Mouse (Mus musculus) heart, embryonic 15.5 days (tissue): ENCODE results near the gene Nfam1. TPM values are rescaled to one million over a fixed set of nuclear protein-coding genes. Genes with fewer than 3 reads are reported as not detected.
A peak's percentile ranks its signal among the peaks of the same experiment; 100 is the strongest.

Source experiments
- ATAC-seq: fragments of 200-750 bp; cut with Nextera tagmentation; replicated peaks from 2 replicates; pipeline ENCODE4 v1.8.0; 2017; ENCODE audit warnings: low read depth, moderate TSS enrichment; ENCODE audit not compliant: insufficient number of reproducible peaks, insufficient read depth, low FRiP score
- H3K27ac ChIP-seq: fragments of 300-500 bp; sonication (generic); 2 replicates; pipeline ENCODE4 v1.5.1; 2015; ENCODE audit warnings: mild to moderate bottlenecking, inconsistent platforms
- H3K27me3 ChIP-seq: fragments of 300-500 bp; sonication (generic); 2 replicates; pipeline ENCODE4 v1.6.1; 2015; ENCODE audit warnings: inconsistent platforms
- H3K36me3 ChIP-seq: fragments of 300-500 bp; sonication (generic); 2 replicates; pipeline ENCODE4 v1.6.1; 2015; ENCODE audit warnings: mild to moderate bottlenecking, inconsistent platforms
- H3K4me1 ChIP-seq: fragments of 300-500 bp; sonication (generic); replicated peaks from 2 replicates; pipeline ENCODE4 v1.6.1; 2015; ENCODE audit warnings: inconsistent platforms
- H3K4me2 ChIP-seq: fragments of 300-500 bp; sonication (generic); 2 replicates; pipeline ENCODE4 v1.6.1; 2015; ENCODE audit warnings: inconsistent platforms, mild to moderate bottlenecking, moderate library complexity
- H3K4me3 ChIP-seq: fragments of 300-500 bp; sonication (generic); 2 replicates; pipeline ENCODE4 v1.5.1; 2015; ENCODE audit warnings: mild to moderate bottlenecking, inconsistent platforms
- H3K9ac ChIP-seq: fragments of 300-500 bp; sonication (generic); 2 replicates; pipeline ENCODE4 v1.6.1; 2015; ENCODE audit warnings: mild to moderate bottlenecking, inconsistent platforms
- H3K9me3 ChIP-seq: fragments of 300-500 bp; sonication (generic); replicated peaks from 2 replicates; pipeline ENCODE4 v1.6.1; 2016; ENCODE audit warnings: inconsistent platforms
- WGBS: fragments of 180-500 bp; shearing (Covaris S2); methylation state at CpG from one replicate; pipeline ENCODE4 v1.1.7; 2015; ENCODE audit warnings: mixed read lengths; 5-methylcytosine and 5-hydroxymethylcytosine counted together
- polyA plus RNA-seq: library from polyadenylated mRNA; unstranded; fragments of >200 nt; fragmentation: Nextera tagmentation; extraction: Ambion mirVana; gene quantifications from 2 replicates; pipeline ENCODE4 v1.2.1, GENCODE M21; 2015

The Nfam1 gene
- polyA plus RNA-seq, 1 experiment from 2014 or later, result 1.8 TPM

DNA sequence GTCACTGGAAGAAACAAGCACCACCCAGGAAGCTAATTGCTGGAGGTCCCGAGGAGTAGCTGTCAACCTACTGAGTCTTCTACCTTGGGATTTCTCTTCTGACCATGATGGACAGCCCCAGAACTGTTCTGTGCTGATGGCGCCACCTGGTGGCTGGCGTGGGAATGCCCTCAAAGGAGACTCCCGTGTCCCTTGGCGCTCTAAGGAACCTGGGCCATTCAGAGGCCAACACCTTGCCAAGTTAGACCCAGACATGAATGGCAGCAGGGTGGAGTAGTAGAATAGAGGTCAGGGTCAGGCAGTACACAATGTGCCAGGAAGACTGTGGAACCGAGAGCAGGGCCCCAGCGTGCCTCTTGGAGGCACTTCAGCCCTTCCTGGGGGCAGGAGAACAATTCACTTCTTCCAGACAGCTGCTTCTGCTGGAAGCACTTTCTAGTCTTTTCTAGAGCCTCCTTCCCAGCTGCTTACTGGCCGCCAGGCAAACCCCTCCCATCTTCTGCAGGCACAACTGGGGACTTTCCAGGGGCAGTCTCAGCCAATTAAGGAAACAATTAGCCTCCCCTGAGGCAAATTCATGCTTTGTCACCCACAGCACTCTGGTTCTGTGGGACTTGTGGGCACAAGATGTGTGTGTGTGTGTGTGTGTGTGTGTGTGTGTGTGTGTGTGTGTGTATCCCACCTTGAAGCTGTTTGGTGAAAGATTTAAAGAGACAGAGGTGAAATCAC is 4.8 kb upstream of the Nfam1 start:
- peak overlapping the region; percentile 50 for H3K27ac ChIP-seq
- H3K4me1 ChIP-seq, result peaks cover 64% of the 10 kb centered on the region
- H3K9ac ChIP-seq, result no peak overlapping the region
- H3K4me3 ChIP-seq, result no peak overlapping the region
- H3K4me2 ChIP-seq, result no peak overlapping the region
- 5% methylated on average over 8 of the region's 8 CpGs for WGBS
- no peaks in the 10 kb centered on the region for H3K9me3 ChIP-seq
- ATAC-seq, result peak; percentile 32; the same call in 1 of the 2 replicates
- H3K27me3 ChIP-seq, result peaks cover 25% of the 10 kb centered on the region
- H3K36me3 ChIP-seq, result no peaks in the 10 kb centered on the region

GRCm38 (mm10) chr15:83036900-83037519 is 3.9 kb upstream of the Nfam1 start:
- no peak overlapping the region for H3K9ac ChIP-seq
- H3K4me1 ChIP-seq, result peaks cover 63% of the 10 kb centered on the region
- no peaks in the 10 kb centered on the region for H3K9me3 ChIP-seq
- H3K4me2 ChIP-seq, result no peak overlapping the region
- 38% methylated on average over 14 of the region's 14 CpGs for WGBS
- peak; percentile 63 for ATAC-seq
- H3K27ac ChIP-seq, result peak overlapping the region; percentile 50
- H3K4me3 ChIP-seq, result no peak overlapping the region
- H3K27me3 ChIP-seq, result peaks cover 30% of the 10 kb centered on the region
- no peaks in the 10 kb centered on the region for H3K36me3 ChIP-seq

- no peak overlapping the region for H3K4me2 ChIP-seq
- peaks cover 63% of the 10 kb centered on the region for H3K4me1 ChIP-seq
- H3K4me3 ChIP-seq, result no peak overlapping the region
- no peak overlapping the region for H3K9ac ChIP-seq
- H3K27ac ChIP-seq, result no peak overlapping the region
- H3K9me3 ChIP-seq, result no peaks in the 10 kb centered on the region
- no peak for ATAC-seq
- WGBS, result 56% methylated on average over 7 of the region's 7 CpGs
- H3K36me3 ChIP-seq, result no peaks in the 10 kb centered on the region
- H3K27me3 ChIP-seq, result peaks cover 33% of the 10 kb centered on the region
Observed at GRCm38 (mm10) chr15:83036089-83036488, 3.0 kb upstream of the Nfam1 start.

DNA sequence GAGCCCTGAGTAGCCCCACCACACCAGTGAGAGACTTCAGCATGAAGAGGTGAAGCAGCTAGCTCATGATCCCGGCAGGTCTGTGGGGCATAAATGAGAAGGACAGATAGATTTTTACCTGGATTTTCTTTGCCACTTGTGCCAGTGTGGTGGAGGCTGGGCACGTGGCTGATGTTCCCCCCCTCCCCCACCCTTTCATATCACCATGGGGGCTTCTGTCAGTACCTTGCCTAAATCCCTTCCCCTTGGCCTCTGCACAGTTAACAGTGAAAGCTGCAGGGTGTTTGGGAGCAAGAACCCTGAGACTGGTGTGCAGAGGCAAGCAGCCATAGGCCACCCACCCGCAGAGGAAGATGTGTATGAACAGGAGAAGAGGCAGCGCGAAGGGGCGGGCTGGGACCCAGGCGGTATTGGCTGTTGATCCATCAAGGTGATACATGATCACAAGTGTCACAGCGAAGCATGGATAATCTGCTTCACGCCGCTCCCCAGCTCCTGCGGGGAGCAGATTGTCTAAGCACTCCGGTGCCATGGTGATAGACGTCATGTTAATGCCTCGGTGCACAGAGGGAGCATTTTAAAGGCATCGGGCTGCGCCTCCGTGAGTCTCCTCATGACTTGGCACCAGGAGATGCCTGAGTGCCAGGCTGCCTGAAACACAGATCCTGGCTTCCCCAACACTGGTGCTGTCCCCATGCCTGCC is 1.3 kb upstream of the Nfam1 start:
- Histone ChIP-seq H3K4me2 (peak overlapping the region; percentile 38), H3K27ac (no peak overlapping the region), H3K9ac (peak overlapping the region; percentile 15), H3K36me3 (no peaks in the 10 kb centered on the region), H3K4me3 (0 out of 2 replicates have a peak overlapping the region, but pooled peaks have one; percentile 9), H3K4me1 (peaks cover 67% of the 10 kb centered on the region), H3K27me3 (peaks cover 33% of the 10 kb centered on the region), H3K9me3 (no peaks in the 10 kb centered on the region)
- 17% methylated on average over 17 of the region's 17 CpGs for WGBS
- ATAC-seq, result no peak

- Histone ChIP-seq H3K36me3 (no peaks in the 10 kb centered on the region), H3K9me3 (no peaks in the 10 kb centered on the region), H3K4me3 (no peak overlapping the region), H3K9ac (no peak overlapping the region), H3K27ac (no peak overlapping the region), H3K27me3 (peaks cover 51% of the 10 kb centered on the region), H3K4me1 (peaks cover 49% of the 10 kb centered on the region), H3K4me2 (no peak overlapping the region)
- 57% methylated on average over 4 of the region's 4 CpGs for WGBS
- ATAC-seq, result no peak
Observed at GRCm38 (mm10) chr15:83030884-83031283, 2.2 kb downstream of the Nfam1 start.

DNA sequence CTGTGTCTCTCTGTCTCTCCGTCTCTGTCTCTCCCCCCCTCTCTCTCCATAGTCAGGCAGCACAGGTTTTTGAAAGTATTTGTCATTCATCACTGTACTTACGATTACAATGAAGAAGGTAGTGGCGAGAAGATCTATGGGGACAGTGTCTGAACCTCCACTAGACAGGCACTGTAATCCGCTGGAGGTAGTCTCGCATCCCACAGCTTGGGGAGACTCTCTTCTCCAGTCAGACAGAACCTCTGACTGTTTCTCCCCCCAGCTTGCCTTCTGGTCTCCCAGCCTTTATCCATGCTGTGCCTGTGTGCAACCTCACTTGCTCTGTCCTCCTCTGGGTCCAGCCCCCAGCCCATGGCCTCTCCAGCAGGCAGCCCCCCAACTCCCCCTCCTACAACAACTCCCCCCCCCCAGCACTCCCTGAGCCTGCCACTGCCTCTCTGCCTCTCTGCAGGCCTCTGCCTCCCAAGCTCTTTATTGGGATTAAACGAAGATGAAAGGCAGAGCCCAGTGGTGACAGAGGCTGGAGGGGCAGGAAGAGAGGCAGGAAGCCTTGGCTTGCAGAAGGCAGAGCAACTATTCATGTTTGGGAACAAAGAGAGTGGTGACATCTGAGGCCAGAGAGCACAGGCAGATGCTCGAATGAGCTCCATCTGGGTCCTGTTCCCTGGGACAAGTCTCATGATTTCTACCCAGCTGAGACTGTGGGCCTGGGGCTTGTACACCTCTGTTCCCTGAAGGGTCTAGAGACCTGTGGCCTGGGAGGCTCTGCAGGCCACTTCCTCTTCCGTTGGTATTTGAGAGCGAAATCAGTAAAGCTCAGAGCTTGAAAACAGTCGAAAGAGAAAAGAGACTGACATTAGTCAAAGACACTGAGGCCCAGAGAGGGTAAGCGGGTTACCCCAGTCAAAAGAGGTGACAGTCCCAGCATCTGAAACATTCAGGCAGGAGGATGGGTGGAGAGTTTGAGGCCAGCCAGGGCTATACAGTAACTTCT is 3.1 kb downstream of the Nfam1 start:
- Histone ChIP-seq H3K9ac (no peak overlapping the region), H3K27me3 (peaks cover 44% of the 10 kb centered on the region), H3K9me3 (no peaks in the 10 kb centered on the region), H3K27ac (peak overlapping the region; percentile 24; the same call in 1 of the 2 replicates), H3K36me3 (no peaks in the 10 kb centered on the region), H3K4me1 (peaks cover 56% of the 10 kb centered on the region), H3K4me3 (no peak overlapping the region), H3K4me2 (no peak overlapping the region)
- ATAC-seq, result no peak
- 53% methylated on average over 11 of the region's 11 CpGs for WGBS

DNA sequence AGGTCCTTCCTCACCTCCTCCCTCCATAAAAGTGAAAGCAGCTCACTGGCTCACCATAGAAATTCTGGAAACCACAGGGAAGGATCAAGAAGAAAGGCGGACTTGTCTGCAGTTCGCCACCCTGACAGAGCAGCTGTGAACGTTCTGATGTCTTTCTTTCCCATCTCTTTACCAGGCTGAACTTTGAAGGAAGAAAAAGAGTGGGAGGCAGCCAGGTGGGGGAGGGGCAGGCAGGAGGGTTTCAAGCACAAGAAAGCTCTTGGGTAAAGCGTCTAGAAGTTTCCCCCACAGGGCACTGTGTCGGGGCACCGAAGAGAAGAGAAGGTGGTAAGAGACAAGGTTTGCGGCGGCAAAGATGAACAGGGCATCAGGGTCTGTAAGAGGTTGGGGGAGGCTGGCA is 7.0 kb downstream of the Nfam1 start:
- no peaks in the 10 kb centered on the region for H3K36me3 ChIP-seq
- H3K27me3 ChIP-seq, result peaks cover 29% of the 10 kb centered on the region; the same call in 1 of the 2 replicates
- H3K4me1 ChIP-seq, result peaks cover 34% of the 10 kb centered on the region
- peak overlapping the region; percentile 41; the same call in 1 of the 2 replicates for H3K4me2 ChIP-seq
- no peak overlapping the region for H3K9ac ChIP-seq
- H3K27ac ChIP-seq, result no peak overlapping the region
- H3K4me3 ChIP-seq, result no peak overlapping the region
- H3K9me3 ChIP-seq, result no peaks in the 10 kb centered on the region
- WGBS, result 65% methylated on average over 8 of the region's 8 CpGs
- no peak for ATAC-seq

- 23% methylated on average over 25 of the region's 25 CpGs for WGBS
- Histone ChIP-seq H3K27me3 (peaks cover 29% of the 10 kb centered on the region; the same call in 1 of the 2 replicates), H3K4me2 (peak overlapping the region; percentile 41), H3K4me3 (no peak overlapping the region), H3K36me3 (no peaks in the 10 kb centered on the region), H3K27ac (no peak overlapping the region), H3K4me1 (peaks cover 27% of the 10 kb centered on the region), H3K9ac (no peak overlapping the region), H3K9me3 (no peaks in the 10 kb centered on the region)
- 0 out of 2 replicates have a peak, but pooled peaks have one; percentile 24 for ATAC-seq
Observed at GRCm38 (mm10) chr15:83025041-83025760, 7.9 kb downstream of the Nfam1 start.

DNA sequence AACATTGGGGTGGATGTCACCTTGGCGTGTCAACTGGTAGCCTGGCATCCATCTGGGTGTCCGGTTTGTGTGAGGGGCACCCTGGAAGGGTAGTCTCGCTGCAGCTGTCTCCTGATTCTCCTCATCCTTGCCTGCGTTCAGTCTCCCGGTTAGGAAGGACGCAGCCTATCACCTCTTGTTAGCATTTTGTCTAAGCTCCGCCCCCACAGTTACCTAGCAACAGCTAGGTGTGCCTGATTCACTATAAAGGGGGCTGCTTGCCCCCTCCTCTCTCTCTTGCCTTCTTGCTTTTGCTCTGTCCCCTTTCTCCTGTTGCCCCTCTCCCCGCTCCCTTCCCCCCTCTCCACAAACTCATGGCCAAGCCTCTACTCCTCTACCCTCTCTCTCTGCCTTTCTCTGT is 10.2 kb downstream of the Nfam1 start:
- ATAC-seq, result no peak
- H3K4me1 ChIP-seq, result peaks cover 25% of the 10 kb centered on the region
- WGBS, result 58% methylated on average over 8 of the region's 8 CpGs
- no peaks in the 10 kb centered on the region for H3K9me3 ChIP-seq
- H3K4me3 ChIP-seq, result no peak overlapping the region
- peaks cover 28% of the 10 kb centered on the region; the same call in 1 of the 2 replicates for H3K27me3 ChIP-seq
- no peak overlapping the region for H3K4me2 ChIP-seq
- no peak overlapping the region for H3K9ac ChIP-seq
- H3K27ac ChIP-seq, result no peak overlapping the region
- no peaks in the 10 kb centered on the region for H3K36me3 ChIP-seq

DNA sequence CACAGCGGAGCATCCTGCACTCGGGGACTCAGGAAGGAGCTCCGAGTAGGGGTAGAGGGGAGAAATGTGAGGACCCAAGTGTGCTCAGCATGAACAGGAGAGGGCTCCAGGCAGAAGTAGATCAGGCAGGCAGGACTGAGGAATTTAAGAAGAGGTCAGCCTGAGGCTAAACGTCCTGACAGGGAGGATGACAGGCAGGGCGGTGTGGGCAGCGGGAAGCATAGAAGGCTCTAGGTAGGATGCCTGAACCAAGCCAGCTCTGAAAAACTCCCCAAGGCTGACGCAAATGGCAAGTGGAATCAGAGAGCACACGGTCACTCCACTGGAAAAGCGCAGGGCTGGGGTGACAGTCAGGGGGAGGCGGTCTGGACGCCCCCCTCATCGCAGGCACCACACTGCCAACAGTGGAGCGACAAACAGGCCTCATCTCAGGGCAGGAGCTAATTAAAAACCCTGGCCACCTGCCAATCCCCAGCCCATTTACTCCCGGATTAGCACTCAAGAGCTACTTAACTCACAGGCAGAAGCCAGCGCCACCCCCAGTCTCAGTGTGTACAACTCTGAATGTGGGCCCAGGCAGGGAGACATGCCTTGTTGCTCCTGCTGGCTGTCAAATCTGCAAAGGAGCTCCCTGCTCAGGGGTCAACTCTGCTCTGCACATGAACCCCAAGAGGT is 22.0 kb downstream of the Nfam1 start:
- H3K4me1 ChIP-seq, result peaks cover 34% of the 10 kb centered on the region
- WGBS, result 25% methylated on average over 15 of the region's 15 CpGs
- H3K4me3 ChIP-seq, result no peak overlapping the region
- H3K27ac ChIP-seq, result peak overlapping the region; percentile 84
- H3K27me3 ChIP-seq, result peaks cover 3% of the 10 kb centered on the region; the same call in 1 of the 2 replicates
- peak; percentile 85 for ATAC-seq
- 0 out of 2 replicates have a peak overlapping the region, but pooled peaks have one; percentile 8 for H3K9ac ChIP-seq
- no peaks in the 10 kb centered on the region for H3K36me3 ChIP-seq
- H3K4me2 ChIP-seq, result peak overlapping the region; percentile 51
- H3K9me3 ChIP-seq, result no peaks in the 10 kb centered on the region
